Mouse (Mus musculus): ENCODE measurements around the gene Keg1. TPM values are rescaled to one million over a fixed set of nuclear protein-coding genes. Genes with fewer than 3 reads are reported as not detected.
"Not testable (repeated sequence)": the region's sequence is repeated elsewhere in the genome, so short reads cannot be mapped to it uniquely, and the experiment has no call there.

Gene Keg1
- polyA plus RNA-seq (2014; fragmentation: Nextera tagmentation; extraction: Ambion mirVana), result not detected in 2 replicates

DNA sequence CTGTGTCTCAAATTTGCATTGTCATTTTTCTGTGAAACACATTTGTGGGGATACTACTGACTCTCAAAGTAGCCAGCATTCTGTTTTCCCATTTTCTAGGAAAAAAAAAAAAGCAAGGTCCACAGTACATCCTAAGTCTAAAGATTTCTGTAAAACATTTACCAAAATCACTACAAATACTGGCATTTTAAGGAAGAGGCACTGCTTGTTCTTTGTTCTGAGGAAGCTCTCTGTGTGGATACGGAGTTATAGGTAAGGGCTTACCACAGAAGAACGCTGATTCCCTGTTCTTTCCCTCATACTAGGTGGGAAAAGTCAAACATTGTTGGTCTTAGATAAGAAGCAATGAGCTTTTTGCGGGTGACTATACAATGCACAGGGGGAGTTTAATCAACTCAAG, at the start of gene Keg1:
Gene Keg1, plus strand, starts transcription at position 197 of the 400 bp plus-strand sequence.
- Histone ChIP-seq H3K4me3 (ENCODE audit: low read depth, low read length) (no peak within 1 kb of the TSS), H3K27me3 (ENCODE audit: insufficient read depth, low read length) (no peaks in the 10 kb centered on the region), H3K9ac (no peak within 1 kb of the TSS), H3K36me3 (ENCODE audit: insufficient read depth) (no peaks in the 10 kb centered on the region), H3K4me1 (ENCODE audit: insufficient read depth) (no peaks in the 10 kb centered on the region), H3K4me2 (no peak within 1 kb of the TSS), H3K27ac (ENCODE audit: low read depth) (no peak within 1 kb of the TSS), H3K9me3 (ENCODE audit: low read depth, low read length) (no peaks in the 10 kb centered on the region)
- ATAC-seq (ENCODE audit: insufficient read depth) (no peak), DNase-seq (no peak)
- WGBS, result 68% methylated on average over 3 of the region's 3 CpGs
- no peak for TF ChIP-seq CTCF (IDR thresholded peaks at IDR 0.05; ENCODE audit: low read depth)

DNA sequence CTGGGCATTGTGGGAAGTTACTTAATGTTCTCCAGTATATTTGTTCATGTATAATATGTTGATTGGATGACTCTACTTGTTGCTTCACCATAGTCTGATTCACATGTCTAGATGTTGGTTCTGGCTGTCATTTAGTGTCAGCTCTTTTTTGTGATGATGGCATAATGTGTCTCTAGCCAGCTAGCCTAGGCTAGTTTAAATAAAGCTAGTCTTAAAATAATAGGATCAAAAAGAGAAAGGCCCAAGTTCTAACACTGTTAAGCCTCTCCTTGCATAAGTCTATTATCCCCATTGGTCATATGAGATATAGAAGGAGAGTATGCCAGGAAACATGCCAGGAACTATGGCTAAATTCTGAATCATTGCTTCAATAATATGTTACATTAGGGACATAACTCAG, 46.1 kb upstream of the Keg1 start:
- Histone ChIP-seq H3K4me1 (ENCODE audit: insufficient read depth) (no peaks in the 10 kb centered on the region), H3K9me3 (ENCODE audit: low read depth, low read length) (no peaks in the 10 kb centered on the region), H3K36me3 (ENCODE audit: insufficient read depth) (no peaks in the 10 kb centered on the region), H3K4me3 (ENCODE audit: low read depth, low read length) (no peak overlapping the region), H3K4me2 (no peak overlapping the region), H3K9ac (no peak overlapping the region), H3K27ac (ENCODE audit: low read depth) (no peak overlapping the region), H3K27me3 (ENCODE audit: insufficient read depth, low read length) (no peaks in the 10 kb centered on the region)
- DNase-seq, result no peak
- ATAC-seq (ENCODE audit: insufficient read depth), result no peak
- TF ChIP-seq CTCF (IDR thresholded peaks at IDR 0.05; ENCODE audit: low read depth), result no peak

DNA sequence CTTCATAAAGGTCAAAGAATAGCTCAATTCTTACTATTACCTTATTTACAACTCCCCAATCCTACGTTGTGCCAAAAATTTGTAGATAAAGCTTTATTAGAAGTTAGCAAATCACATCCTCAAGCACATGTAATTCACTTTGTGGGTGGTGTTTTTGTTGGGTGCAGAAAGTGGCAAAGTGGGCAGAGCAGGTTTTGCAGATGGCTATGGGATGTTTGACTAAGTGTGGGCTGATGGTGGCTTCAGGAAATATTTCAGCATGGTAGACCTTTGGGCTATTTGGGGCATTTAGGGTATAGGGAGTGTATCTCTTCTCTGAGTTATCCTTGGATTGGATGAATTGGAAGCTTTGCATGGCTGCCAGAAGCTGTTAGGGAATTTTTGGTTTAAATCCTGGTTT, 29.4 kb upstream of the Keg1 start:
- Histone ChIP-seq H3K9ac (no peak overlapping the region), H3K4me2 (no peak overlapping the region), H3K4me3 (ENCODE audit: low read depth, low read length) (no peak overlapping the region), H3K27ac (ENCODE audit: low read depth) (no peak overlapping the region), H3K27me3 (ENCODE audit: insufficient read depth, low read length) (no peaks in the 10 kb centered on the region), H3K9me3 (ENCODE audit: low read depth, low read length) (no peaks in the 10 kb centered on the region), H3K36me3 (ENCODE audit: insufficient read depth) (no peaks in the 10 kb centered on the region), H3K4me1 (ENCODE audit: insufficient read depth) (no peaks in the 10 kb centered on the region)
- WGBS, result 74% methylated on average over 1 of the region's 1 CpGs
- DNase-seq (no peak), ATAC-seq (ENCODE audit: insufficient read depth) (no peak)
- no peak for TF ChIP-seq CTCF (IDR thresholded peaks at IDR 0.05; ENCODE audit: low read depth)

DNA sequence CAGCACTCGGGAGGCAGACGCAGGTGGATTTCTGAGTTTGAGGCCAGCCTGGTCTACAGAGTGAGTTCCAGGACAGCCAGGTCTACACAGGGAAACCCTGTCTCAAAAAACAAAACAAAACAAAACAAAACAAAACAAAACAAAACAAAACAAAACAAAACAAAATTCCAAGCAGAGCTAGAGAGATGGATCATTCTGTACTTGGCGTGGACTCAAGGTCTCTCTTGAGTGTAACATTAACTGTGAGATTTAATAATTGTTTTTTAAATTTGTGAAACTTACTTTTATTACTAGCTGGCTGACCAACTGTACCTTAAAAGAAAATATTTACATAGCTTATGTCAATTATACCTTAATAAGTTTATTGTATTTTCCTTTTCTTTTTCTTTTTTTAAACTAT, 27.0 kb upstream of the Keg1 start:
- not testable (repeated sequence) for H3K27ac ChIP-seq (ENCODE audit: low read depth); ATAC-seq (ENCODE audit: insufficient read depth); H3K4me3 ChIP-seq (ENCODE audit: low read depth, low read length); H3K9me3 ChIP-seq (ENCODE audit: low read depth, low read length); H3K27me3 ChIP-seq (ENCODE audit: insufficient read depth, low read length); H3K4me2 ChIP-seq; H3K9ac ChIP-seq; DNase-seq; H3K4me1 ChIP-seq (ENCODE audit: insufficient read depth); H3K36me3 ChIP-seq (ENCODE audit: insufficient read depth)
- 94% methylated on average over 3 of the region's 3 CpGs for WGBS

DNA sequence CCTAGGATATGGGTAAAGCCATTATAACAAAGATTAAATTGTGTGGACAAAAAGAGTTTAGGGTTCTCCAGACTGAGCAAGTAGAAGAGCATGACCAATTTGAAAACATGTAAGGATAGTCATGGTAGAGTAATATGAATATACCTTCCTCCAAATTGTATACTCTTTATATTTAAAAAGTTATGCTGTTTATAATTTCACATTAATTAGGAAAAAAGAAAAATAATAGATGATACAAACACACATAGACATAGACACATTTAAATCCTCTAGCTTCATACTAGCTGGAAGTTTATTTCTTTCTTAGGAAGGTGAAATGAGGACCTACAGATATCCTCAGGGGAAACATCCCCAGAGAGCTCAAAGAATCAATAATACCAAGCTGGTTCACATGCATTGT, 25.4 kb upstream of the Keg1 start, which contains the start of gene Olfr1442:
Gene Olfr1442, plus strand, starts transcription at position 301 of the 400 bp plus-strand sequence.
- H3K9me3 ChIP-seq (ENCODE audit: low read depth, low read length), result no peaks in the 10 kb centered on the region
- no peak for TF ChIP-seq CTCF (IDR thresholded peaks at IDR 0.05; ENCODE audit: low read depth)
- no peak for ATAC-seq (ENCODE audit: insufficient read depth)
- no peaks in the 10 kb centered on the region for H3K27me3 ChIP-seq (ENCODE audit: insufficient read depth, low read length)
- H3K4me2 ChIP-seq, result no peak within 1 kb of the TSS
- no peak within 1 kb of the TSS for H3K4me3 ChIP-seq (ENCODE audit: low read depth, low read length)
- H3K9ac ChIP-seq, result no peak within 1 kb of the TSS
- no peaks in the 10 kb centered on the region for H3K36me3 ChIP-seq (ENCODE audit: insufficient read depth)
- H3K27ac ChIP-seq (ENCODE audit: low read depth), result no peak within 1 kb of the TSS
- DNase-seq, result no peak
- H3K4me1 ChIP-seq (ENCODE audit: insufficient read depth), result no peaks in the 10 kb centered on the region

DNA sequence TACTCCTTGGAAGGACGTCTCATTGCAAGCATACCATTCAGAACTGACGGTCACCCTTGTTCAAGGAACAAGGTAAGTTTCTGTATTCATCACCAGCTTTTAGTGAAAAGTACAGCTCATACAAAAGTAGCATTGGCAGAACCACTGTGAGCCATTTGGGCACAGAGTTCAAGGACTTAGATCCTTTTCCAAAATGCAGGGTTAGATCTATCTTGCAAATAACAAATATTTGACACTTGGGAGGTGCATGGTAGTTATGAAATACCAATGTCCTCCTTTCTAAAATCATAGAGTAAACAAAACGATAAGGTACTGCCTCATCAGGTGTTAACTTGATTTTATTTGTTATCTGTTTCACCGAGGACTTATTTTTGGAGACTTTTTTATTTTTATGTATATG, 24.5 kb upstream of the Keg1 start:
- Histone ChIP-seq H3K4me2 (no peak overlapping the region), H3K36me3 (ENCODE audit: insufficient read depth) (no peaks in the 10 kb centered on the region), H3K27me3 (ENCODE audit: insufficient read depth, low read length) (no peaks in the 10 kb centered on the region), H3K9me3 (ENCODE audit: low read depth, low read length) (no peaks in the 10 kb centered on the region), H3K9ac (no peak overlapping the region), H3K4me1 (ENCODE audit: insufficient read depth) (no peaks in the 10 kb centered on the region), H3K27ac (ENCODE audit: low read depth) (no peak overlapping the region), H3K4me3 (ENCODE audit: low read depth, low read length) (no peak overlapping the region)
- DNase-seq, result no peak
- no peak for ATAC-seq (ENCODE audit: insufficient read depth)
- no peak for TF ChIP-seq CTCF (IDR thresholded peaks at IDR 0.05; ENCODE audit: low read depth)
- 74% methylated on average over 4 of the region's 4 CpGs for WGBS

DNA sequence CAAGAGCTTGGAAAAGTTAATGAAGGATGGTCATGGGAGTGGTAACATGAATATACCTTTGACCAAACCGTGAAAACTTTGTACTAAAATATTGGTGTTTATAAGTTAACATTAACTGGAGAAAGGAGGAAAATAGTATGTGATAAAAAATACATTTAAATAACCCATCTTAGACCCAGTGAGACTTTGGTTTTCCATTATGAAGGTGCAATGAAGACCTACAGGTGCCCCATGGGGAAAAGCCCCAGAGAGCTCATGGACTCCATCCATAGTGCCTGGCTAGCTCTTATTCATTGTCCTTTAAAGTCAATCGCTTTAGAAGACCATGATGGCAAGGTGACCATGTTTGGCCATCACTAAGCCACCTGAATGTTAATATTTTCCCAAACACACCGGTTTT, 17.8 kb upstream of the Keg1 start, which contains the start of gene Olfr1443:
Gene Olfr1443, plus strand, starts transcription at position 301 of the 400 bp plus-strand sequence.
- no peak for TF ChIP-seq CTCF (IDR thresholded peaks at IDR 0.05; ENCODE audit: low read depth)
- ATAC-seq (ENCODE audit: insufficient read depth), result no peak
- DNase-seq, result no peak
- no peaks in the 10 kb centered on the region for H3K9me3 ChIP-seq (ENCODE audit: low read depth, low read length)
- no peak within 1 kb of the TSS for H3K27ac ChIP-seq (ENCODE audit: low read depth)
- no peak within 1 kb of the TSS for H3K4me2 ChIP-seq
- no peaks in the 10 kb centered on the region for H3K4me1 ChIP-seq (ENCODE audit: insufficient read depth)
- H3K9ac ChIP-seq, result no peak within 1 kb of the TSS
- no peak within 1 kb of the TSS for H3K4me3 ChIP-seq (ENCODE audit: low read depth, low read length)
- H3K27me3 ChIP-seq (ENCODE audit: insufficient read depth, low read length), result no peaks in the 10 kb centered on the region
- 60% methylated on average over 3 of the region's 3 CpGs for WGBS
- H3K36me3 ChIP-seq (ENCODE audit: insufficient read depth), result no peaks in the 10 kb centered on the region

DNA sequence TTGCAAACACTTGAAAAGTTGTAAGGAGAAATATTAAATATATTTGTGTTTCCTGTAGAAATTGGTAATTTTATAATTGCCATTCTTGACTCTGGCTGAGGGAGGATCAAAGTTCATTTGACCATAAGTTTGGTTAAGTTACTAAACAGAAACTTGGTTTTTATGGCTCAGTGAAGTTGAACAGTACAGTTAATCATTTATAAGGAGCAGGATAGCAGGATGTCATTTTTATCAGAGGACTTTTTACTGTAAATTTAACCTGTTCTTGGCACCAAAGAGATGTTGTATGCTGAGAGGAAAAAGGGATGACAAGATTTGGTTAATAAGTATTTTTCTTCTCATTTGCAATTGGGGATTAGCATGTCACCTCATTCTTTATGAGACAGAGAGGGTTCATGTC, 10.9 kb upstream of the Keg1 start:
- Histone ChIP-seq H3K4me3 (ENCODE audit: low read depth, low read length) (no peak overlapping the region), H3K4me2 (no peak overlapping the region), H3K27me3 (ENCODE audit: insufficient read depth, low read length) (no peaks in the 10 kb centered on the region), H3K27ac (ENCODE audit: low read depth) (no peak overlapping the region), H3K9ac (no peak overlapping the region), H3K9me3 (ENCODE audit: low read depth, low read length) (no peaks in the 10 kb centered on the region), H3K4me1 (ENCODE audit: insufficient read depth) (no peaks in the 10 kb centered on the region), H3K36me3 (ENCODE audit: insufficient read depth) (no peaks in the 10 kb centered on the region)
- DNase-seq (no peak), ATAC-seq (ENCODE audit: insufficient read depth) (no peak)
- no peak for TF ChIP-seq CTCF (IDR thresholded peaks at IDR 0.05; ENCODE audit: low read depth)

Measured in lung, embryonic 14.5 days (tissue).